Mouse (Mus musculus) neural tube, embryonic 10.5 days (tissue): ENCODE measurements around the gene Clnk.

Source experiments
- DNase-seq: peaks from one replicate; pipeline ENCODE4 v3.0.0-alpha.2; 2017; ENCODE audit warnings: low spot score; ENCODE audit errors: extremely low spot score

Gene Clnk

DNA sequence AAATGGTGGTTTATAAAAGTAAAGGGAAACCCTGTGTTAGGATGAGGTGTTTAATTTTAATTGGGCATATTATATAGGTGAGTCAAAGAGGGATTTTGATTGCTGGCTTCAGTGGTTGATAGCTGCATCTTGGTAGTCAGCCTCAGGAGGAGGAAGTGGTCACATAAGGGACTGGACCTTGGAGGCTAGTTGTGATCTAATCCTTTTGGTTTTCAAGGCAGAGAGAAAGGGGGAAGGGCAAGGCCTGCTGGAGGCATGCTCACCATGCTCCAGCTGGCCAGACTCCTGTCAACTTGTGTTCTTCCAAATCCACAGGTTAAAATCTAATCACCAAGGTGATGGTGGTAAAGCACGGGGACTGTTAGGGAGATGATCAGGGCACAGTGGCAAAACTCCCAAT, 19.0 kb downstream of the Clnk start:
- no peak for DNase-seq

- no peak for DNase-seq
Observed at GRCm38 (mm10) chr5:38850171-38850570, 26.4 kb downstream of the Clnk start.

DNA sequence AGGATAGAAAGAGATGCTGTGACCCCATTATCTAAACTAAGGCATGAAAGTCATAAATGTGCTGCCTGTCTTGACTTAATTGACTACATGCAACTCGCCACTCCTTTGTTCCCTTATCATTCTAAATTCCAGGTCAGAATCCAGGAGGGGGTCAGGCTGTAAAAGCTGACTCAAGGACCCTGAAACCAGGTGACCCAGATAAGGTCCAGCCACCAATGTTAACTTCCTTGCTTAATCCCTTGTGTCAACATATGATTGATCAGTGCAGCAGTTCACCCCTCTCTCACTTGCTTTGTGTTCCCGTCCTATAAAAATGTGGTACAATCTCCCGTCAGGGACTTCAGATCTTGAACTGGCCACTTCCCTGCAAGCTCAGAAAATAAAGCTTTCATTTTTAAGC, 31.1 kb downstream of the Clnk start:
- no peak for DNase-seq

GRCm38 (mm10) chr5:38844312-38844711, 32.3 kb downstream of the Clnk start:
- no peak for DNase-seq

- DNase-seq = no peak
Observed at GRCm38 (mm10) chr5:38839981-38840380, 36.6 kb downstream of the Clnk start.

- DNase-seq = no peak
Observed at GRCm38 (mm10) chr5:38827310-38827709, 49.3 kb downstream of the Clnk start.

- DNase-seq = no peak
Observed at GRCm38 (mm10) chr5:38826586-38826985, 50.0 kb downstream of the Clnk start.

DNA sequence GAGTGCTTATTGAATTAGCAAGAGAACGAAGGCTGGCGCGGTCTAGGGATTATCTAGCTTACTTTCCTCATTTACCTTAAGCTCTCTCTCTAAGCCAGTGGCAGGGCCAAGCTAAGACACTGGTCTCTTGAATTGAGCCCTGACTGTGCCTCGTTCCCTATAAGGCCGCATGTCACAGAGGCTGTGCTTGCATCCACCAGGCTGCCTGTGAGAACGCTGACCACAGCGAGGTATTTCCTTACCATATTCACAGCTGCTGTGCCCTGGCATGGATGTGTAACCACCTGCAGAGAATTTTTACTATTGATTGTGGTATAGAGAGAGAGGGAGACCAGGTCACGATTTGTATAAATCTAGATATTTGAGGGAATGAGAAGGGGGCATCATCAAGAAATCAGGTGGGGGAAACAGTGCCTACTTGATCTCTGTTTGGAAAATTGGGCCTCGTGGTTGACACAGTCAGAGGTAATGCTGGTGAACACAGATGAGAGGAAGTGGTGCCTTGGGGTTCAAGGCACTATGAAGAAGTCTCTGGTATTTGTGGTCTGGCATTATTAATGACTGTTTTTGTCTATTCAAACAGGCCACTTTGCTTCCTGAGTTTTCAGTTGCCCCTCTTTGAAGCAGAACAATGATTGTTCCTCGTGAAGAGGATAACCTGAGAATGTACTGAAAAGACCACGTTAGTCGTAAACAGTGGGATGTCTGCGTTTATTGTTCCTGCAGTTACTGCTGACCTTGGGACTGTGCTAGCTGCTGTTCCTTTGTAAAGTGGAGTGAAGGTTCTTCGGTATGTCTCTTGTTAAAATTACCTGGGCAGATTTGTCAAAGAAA, 52.3 kb downstream of the Clnk start:
- DNase-seq = no peak

DNA sequence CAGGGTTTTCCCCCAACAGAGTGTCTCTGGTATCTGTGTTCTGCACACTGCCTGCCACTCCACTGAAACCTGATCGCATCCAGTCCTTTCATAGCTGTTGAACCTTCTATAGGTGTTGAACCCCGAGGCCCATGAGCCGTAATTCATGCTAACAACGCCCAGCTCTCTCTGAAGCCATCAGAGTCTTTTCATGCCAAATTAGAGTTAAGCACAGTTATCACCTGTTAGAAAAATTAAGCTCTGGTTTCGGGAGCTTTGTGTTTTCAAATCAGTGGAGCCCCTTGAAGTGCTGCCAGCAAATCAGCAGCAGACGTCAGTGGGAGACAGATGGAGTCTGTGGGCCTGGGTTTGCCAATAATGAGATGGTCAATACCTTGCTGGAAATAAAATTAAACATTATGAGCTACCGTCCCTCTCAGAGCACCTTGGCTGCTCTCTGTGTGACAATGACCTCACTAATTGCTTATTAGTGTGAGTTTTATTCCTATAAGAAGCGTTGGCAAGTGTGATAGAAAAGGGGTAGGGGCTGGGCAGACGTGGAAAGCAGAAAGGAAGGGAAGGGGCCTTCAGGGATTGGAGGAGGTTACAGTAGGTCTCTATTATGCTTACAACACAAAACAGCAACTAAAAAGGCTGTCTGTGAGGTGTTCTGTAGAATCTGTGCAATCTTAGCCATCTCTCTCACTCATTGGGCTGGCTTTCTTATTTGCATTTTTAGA, 63.1 kb downstream of the Clnk start:
- no peak for DNase-seq

- no peak for DNase-seq
Observed at GRCm38 (mm10) chr5:38812916-38813315, 63.7 kb downstream of the Clnk start.

DNA sequence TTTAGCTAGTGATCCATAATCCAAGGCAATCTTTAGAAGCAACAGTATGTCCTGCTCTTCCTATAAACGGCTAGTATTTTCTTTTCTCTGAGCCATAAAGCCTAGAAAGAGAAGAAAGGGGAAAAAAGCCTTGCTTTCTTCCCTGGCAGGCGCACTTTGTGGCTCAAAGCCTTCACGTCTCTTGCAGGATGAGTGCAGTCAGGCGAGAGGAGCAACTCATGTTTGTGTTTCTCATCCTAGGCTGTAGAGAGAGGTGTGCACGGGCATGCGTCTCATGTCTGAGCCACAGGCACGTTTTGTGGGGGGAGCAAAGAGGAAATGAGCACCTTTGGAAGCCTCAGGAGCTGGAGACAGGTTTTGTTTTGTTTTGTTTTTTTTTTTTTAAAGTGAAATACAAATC, 64.2 kb downstream of the Clnk start:
- no peak for DNase-seq

DNA sequence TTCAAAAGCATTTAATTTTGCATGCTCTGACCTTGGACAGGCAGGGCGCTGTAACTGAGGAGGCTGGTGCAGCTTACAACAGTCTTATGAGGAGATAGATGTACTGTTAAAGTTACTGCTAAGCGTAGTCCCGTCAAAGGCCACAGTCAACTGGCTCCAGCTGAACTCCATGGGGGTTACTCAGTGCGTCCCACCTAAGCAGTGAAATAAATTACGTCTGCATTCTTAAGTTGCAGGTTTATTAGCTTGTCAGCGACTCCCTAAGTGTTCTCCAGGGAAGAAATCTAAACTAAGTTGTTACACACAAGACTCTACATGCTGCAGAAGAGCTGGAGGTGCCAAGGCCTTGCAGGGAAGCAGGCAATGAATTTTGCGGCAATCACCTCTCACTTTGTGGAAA, 77.7 kb downstream of the Clnk start:
- no peak for DNase-seq

- DNase-seq = no peak
Observed at GRCm38 (mm10) chr5:38795139-38795538, 81.5 kb downstream of the Clnk start.

- no peak for DNase-seq
Observed at GRCm38 (mm10) chr5:38791116-38791515, 85.5 kb downstream of the Clnk start.

GRCm38 (mm10) chr5:38788820-38789219, 87.8 kb downstream of the Clnk start:
- no peak for DNase-seq

DNA sequence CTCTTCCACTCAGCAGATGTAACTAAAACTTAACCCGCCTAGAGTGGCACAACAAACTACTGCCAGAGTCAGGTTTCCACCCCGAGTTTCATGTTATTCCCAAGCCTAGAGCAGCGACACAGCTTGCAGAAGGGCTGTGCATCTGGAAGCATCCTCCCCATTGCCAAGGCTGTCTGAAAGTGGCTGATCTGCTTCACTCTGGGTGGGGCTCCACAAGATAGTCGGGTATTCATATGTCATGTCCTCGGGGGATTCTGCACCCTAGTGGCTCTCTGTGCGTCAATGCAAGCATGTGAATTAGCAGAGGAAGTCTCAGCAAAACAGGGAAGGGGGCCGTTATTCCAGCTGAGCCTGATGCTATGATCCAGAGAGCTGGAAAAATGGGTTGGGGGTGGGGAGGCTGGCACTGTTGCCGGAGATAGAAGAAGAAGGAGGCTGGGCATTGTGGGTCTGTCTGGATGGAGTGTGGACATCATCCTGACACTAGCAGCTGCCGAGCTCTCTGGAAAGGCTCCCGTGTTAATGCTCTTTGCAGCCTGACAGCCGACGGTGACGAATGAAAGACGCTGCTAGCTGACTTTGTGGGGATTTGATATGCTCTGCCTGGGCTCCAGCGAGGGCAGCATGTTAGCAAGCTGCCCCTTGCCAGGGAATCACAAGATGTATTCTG, 88.6 kb downstream of the Clnk start:
- DNase-seq = no peak

- no peak for DNase-seq
Observed at GRCm38 (mm10) chr5:38786126-38786525, 90.5 kb downstream of the Clnk start.

DNA sequence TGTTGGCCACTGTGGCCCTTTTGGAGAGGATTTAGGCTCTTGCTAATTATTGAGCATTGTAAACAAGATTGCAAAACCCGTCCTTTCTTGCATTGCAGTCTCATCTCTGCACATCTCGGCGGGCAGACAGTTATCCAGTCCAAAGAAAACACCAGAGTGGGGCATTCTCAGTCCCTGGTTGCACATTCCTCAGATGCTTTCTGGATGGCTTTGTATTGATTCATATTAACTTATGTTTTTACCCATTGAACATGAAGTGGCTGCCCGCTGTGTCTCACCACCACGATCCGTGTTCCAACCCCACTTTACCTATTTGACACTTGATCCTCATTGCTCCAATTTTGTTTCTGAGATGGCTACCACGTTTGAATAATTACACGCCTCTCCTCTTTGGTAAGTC, 90.9 kb downstream of the Clnk start:
- no peak for DNase-seq

GRCm38 (mm10) chr5:38781813-38782212, 94.8 kb downstream of the Clnk start:
- peak; percentile 81 for DNase-seq

GRCm38 (mm10) chr5:38780631-38781030, 96.0 kb downstream of the Clnk start:
- no peak for DNase-seq

DNA sequence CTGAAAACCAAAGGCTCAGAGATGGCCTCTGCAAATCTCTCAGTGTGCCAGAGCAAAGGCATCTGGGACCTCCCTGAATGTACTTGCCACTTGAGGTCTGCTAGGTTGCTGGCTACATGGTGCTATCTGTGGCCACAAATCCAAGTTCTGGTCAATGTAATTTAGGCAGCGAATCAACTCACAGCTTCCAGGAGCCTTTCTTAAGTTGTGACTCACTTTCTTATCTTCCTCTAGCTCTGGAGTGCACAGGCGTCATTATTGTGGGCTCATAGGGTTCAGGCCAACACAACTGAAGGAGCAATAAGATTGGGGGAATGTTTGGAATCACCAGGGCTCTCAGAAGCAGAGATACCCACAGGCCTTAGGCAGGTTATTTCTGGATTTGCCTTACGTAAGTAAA, 96.6 kb downstream of the Clnk start:
- no peak for DNase-seq

GRCm38 (mm10) chr5:38775500-38775899, 101.1 kb downstream of the Clnk start:
- no peak for DNase-seq
